Mouse (Mus musculus) CH12.LX (cell line): Measurements from ENCODE around the gene Timm13.

Source experiments
- CTCF ChIP-seq, 2 experiments: IDR thresholded peaks in 1 of 2; conservative IDR thresholded peaks in 1 of 2; 2 replicates each; pipeline ENCODE4 v1.5.1; 2011 to 2012; ENCODE audit warnings: low read depth in 2 of 2, low read length in 2 of 2, improper control_type of control experiment in 1 of 2, inconsistent platforms in 1 of 2, mild to moderate bottlenecking in 1 of 2, moderate library complexity in 1 of 2
- EP300 ChIP-seq: IDR thresholded peaks from 2 replicates; pipeline ENCODE4 v1.6.1; 2011; ENCODE audit warnings: low read length, improper control_type of control experiment
- MAZ ChIP-seq: IDR thresholded peaks from 2 replicates; pipeline ENCODE4 v1.6.1; 2012; ENCODE audit warnings: low read depth, mild to moderate bottlenecking, inconsistent platforms, low read length, improper control_type of control experiment, moderate library complexity
- NELFE ChIP-seq: IDR thresholded peaks from 2 replicates; pipeline ENCODE4 v1.6.1; 2011; ENCODE audit warnings: low read depth, low read length, improper control_type of control experiment
- NRF1 ChIP-seq: IDR thresholded peaks from 2 replicates; pipeline ENCODE4 v1.6.1; 2014; ENCODE audit warnings: low read depth, mild to moderate bottlenecking, inconsistent platforms, low read length, improper control_type of control experiment, moderate library complexity
- POLR2AphosphoS2 ChIP-seq: IDR thresholded peaks from 2 replicates; pipeline ENCODE4 v1.6.1; 2011; ENCODE audit warnings: low read depth, low read length, improper control_type of control experiment
- SIN3A ChIP-seq: IDR thresholded peaks from 2 replicates; pipeline ENCODE4 v1.6.1; 2012; ENCODE audit warnings: low read length, improper control_type of control experiment, inconsistent platforms
- USF1 ChIP-seq: IDR thresholded peaks from 2 replicates; pipeline ENCODE4 v1.6.1; 2014; ENCODE audit warnings: low read depth, mild to moderate bottlenecking, inconsistent platforms, low read length, improper control_type of control experiment
- ZC3H11A ChIP-seq: IDR thresholded peaks from 2 replicates; pipeline ENCODE4 v1.6.1; 2012; ENCODE audit warnings: low read depth, mild to moderate bottlenecking, inconsistent platforms, low read length, improper control_type of control experiment

GRCm38 (mm10) chr10:80944231-80944630, 43.5 kb upstream of the Timm13 start:
- TF ChIP-seq CTCF (conservative IDR thresholded peaks at IDR 0.05 in 1 of 2, IDR thresholded peaks at IDR 0.05 in 1 of 2; ENCODE audit: low read depth in 2 of 2, low read length in 2 of 2) (no peak), NRF1 (no peak), NELFE (no peak), MAZ (no peak), SIN3A (no peak), USF1 (no peak), EP300 (no peak), POLR2AphosphoS2 (no peak), ZC3H11A (no peak)
